Mouse (Mus musculus) spleen, adult 2 months (tissue): ENCODE measurements around the gene Slc22a8.

Experiments used
- CTCF ChIP-seq: fragments of 200-500 bp; IDR thresholded peaks from 2 replicates; pipeline ENCODE4 v1.5.1; 2011; ENCODE audit warnings: mild to moderate bottlenecking, inconsistent platforms; ENCODE audit not compliant: insufficient read depth, insufficient read length, insufficient replicate concordance; ENCODE audit errors: extremely low read depth
- POLR2A ChIP-seq: fragments of 200-500 bp; IDR thresholded peaks from 2 replicates; pipeline ENCODE4 v1.6.1; 2011; ENCODE audit warnings: low read depth, low read length, inconsistent platforms

- TF ChIP-seq CTCF (no peak), POLR2A (no peak)
These were observed 10.9 kb downstream of the Slc22a8 start for GRCm38 (mm10) chr19:8601922-8602321.
